Mouse (Mus musculus): ENCODE measurements at regions not wholly inside any gene's neighbourhood (a gene's known extent, or its start where the extent isn't known, plus 50 kb on each side); places are given as distances from the start of the nearest gene placed in this dataset.

DNA sequence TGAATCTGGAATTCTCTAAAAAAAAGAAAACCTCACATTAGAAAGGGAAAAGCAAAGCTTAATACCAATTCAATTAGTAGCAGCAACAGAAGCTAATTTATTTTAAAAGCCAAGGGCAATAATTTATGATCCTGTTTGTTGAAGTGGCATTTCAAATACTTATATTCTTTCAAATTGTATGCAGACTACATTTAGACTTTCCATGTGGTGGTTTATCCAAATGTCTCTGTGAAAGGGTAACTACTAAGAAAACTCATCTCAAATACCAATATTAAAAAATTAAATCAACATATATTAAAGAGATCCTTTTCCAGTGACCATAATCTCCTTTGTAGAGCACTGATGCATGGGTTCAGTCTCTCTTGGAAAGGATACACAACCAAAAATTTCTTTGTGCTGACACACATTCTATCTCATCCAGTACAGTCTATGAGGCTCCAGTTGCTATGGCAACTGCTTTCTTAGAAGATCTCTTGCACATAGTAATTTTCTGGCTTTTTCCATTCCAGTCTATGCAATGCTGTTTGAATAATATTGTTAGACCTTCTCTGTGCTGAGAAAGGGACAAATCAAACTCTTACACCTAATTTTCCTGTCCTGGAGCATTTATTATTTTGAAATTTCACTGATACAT, 102.3 kb upstream of the Ctso start:
- Histone ChIP-seq H3K27me3 (ENCODE audit: control insufficient read depth in 1 of 2, insufficient read depth in 2 of 2, low read length in 2 of 2) (no peaks in the 10 kb centered on the region), H3K36me3 (ENCODE audit: control insufficient read depth in 1 of 2, insufficient read depth in 2 of 2, low read length in 2 of 2) (no peaks in the 10 kb centered on the region), H3K79me2 (ENCODE audit: control insufficient read depth, insufficient read depth, low read length, poor library complexity) (no peaks in the 10 kb centered on the region), H3K9me3 (replicated peaks; ENCODE audit: insufficient read depth, low read length) (no peaks in the 10 kb centered on the region), H3K9ac (ENCODE audit: control insufficient read depth, low read depth, low read length, poor library complexity, severe bottlenecking) (no peak overlapping the region), H3K27ac (ENCODE audit: control insufficient read depth, low read depth, low read length) (no peak overlapping the region), H3K4me3 (ENCODE audit: control insufficient read depth in 1 of 2, insufficient read depth in 1 of 2, low read depth in 2 of 2, low read length in 2 of 2) (no peak overlapping the region), H3K4me1 (ENCODE audit: control insufficient read depth in 1 of 2, insufficient read depth in 2 of 2, low read length in 2 of 2) (no peaks in the 10 kb centered on the region)
- TF ChIP-seq GABPA (IDR thresholded peaks at IDR 0.05; ENCODE audit: low read depth, low read length) (no peak), NRF1 (IDR thresholded peaks at IDR 0.05; ENCODE audit: insufficient read depth, low read depth, low read length, poor library complexity, severe bottlenecking) (no peak)
- DNase-seq (ENCODE audit: low read depth, low spot score): no peak

DNA sequence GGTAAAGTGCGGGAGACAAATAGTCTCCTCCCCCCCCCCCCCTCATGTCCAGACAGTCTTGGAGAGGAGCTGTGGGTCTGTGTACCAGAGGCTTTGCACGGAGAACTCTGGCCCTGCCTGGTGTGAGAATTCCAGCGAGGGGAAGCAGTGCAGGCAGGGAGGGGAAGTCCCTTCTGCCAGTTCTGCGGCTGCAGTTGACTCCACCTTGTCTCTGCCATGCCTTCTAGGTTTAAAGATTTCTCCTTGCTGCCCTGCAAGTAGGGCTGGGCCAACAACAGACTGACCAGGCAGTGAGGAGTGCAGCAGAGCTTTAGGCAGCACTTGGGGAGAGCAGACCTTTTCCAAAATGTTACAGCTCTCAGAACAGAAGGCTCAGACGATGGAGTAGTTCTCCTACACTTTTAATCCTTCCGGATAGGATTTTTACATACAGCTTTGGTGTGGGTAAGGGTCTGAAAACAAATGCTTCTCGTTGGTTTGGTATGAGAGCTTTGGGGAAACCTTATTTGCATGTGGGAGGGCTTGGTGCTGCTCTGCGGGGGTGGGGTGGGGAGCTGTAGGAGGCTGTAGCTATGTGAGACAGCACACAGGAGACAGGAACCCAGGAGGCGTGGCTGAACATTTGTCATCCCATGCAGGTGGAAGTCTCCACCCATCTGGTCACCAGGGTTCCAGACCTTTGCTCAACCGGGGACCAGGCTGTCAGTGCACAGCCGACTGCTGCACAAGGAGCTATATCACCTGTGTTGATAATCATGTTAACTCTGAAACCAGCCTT, 96.8 kb upstream of the Ctso start:
- Histone ChIP-seq H3K9me3 (replicated peaks; ENCODE audit: insufficient read depth, low read length) (no peaks in the 10 kb centered on the region), H3K4me3 (ENCODE audit: control insufficient read depth in 1 of 2, insufficient read depth in 1 of 2, low read depth in 2 of 2, low read length in 2 of 2) (no peak overlapping the region), H3K36me3 (ENCODE audit: control insufficient read depth in 1 of 2, insufficient read depth in 2 of 2, low read length in 2 of 2) (no peaks in the 10 kb centered on the region), H3K79me2 (ENCODE audit: control insufficient read depth, insufficient read depth, low read length, poor library complexity) (no peaks in the 10 kb centered on the region), H3K4me1 (ENCODE audit: control insufficient read depth in 1 of 2, insufficient read depth in 2 of 2, low read length in 2 of 2) (no peaks in the 10 kb centered on the region), H3K9ac (ENCODE audit: control insufficient read depth, low read depth, low read length, poor library complexity, severe bottlenecking) (no peak overlapping the region), H3K27me3 (ENCODE audit: control insufficient read depth in 1 of 2, insufficient read depth in 2 of 2, low read length in 2 of 2) (no peaks in the 10 kb centered on the region), H3K27ac (ENCODE audit: control insufficient read depth, low read depth, low read length) (no peak overlapping the region)
- no peak for DNase-seq (ENCODE audit: low read depth, low spot score)
- TF ChIP-seq MAZ (IDR thresholded peaks at IDR 0.05; ENCODE audit: low read depth, low read length) (no peak), E2F4 (IDR thresholded peaks at IDR 0.05; ENCODE audit: borderline replicate concordance, low read depth, low read length) (no peak), ETS1 (IDR thresholded peaks at IDR 0.05; ENCODE audit: low read depth, low read length) (no peak), MYC (IDR thresholded peaks at IDR 0.05; ENCODE audit: low read depth, low read length) (no peak), TBP (IDR thresholded peaks at IDR 0.05; ENCODE audit: low read depth, low read length) (no peak), RAD21 (IDR thresholded peaks at IDR 0.05; ENCODE audit: low read depth, low read length) (no peak), MEF2A (IDR thresholded peaks at IDR 0.05; ENCODE audit: extremely low read depth, insufficient replicate concordance, low read depth, low read length, poor library complexity, severe bottlenecking) (no peak), MAX (IDR thresholded peaks at IDR 0.05; ENCODE audit: low read length) (no peak), POLR2AphosphoS2 (IDR thresholded peaks at IDR 0.05; ENCODE audit: low read length) (no peak), POLR2A (IDR thresholded peaks at IDR 0.05; ENCODE audit: control insufficient read depth in 1 of 2, insufficient read depth in 1 of 2, low read depth in 1 of 2, low read length in 2 of 2, poor library complexity in 1 of 2) (no peak), JUND (IDR thresholded peaks at IDR 0.05; ENCODE audit: low read depth, low read length) (no peak), USF1 (IDR thresholded peaks at IDR 0.05; ENCODE audit: low read depth, low read length) (no peak), GATA1 (IDR thresholded peaks at IDR 0.05; ENCODE audit: low read depth, low read length) (no peak)
